Mouse (Mus musculus): ENCODE measurements at regions not wholly inside any gene's neighbourhood (a gene's known extent, or its start where the extent isn't known, plus 50 kb on each side); places are given as distances from the start of the nearest gene placed in this dataset.

DNA sequence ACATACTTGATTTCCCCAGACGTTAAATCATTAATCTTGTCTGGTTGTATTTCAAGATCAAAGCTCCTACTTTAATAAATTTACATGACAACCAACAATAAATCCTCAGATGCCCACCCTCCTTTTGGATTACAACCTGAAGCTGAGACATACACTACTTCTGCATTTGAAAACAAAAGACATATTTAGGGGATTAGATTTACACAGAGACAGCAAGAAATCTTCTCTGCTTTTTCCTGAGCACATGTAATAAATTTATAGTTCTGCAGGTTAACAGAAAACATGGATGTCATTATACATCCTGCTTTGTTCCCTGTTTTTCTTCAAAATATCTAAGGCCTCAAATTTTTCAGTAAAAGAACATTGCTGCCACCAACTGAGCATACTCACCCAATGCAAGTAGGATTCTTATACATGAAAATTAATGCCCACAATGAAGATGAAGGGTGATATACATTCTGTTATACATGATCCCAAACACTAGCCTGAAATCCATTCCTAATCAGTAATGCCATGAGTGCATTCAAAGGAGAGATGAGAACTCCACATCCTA, 166.4 kb upstream of the Fscb start:
- Histone ChIP-seq H3K4me1 (ENCODE audit: insufficient read depth) (no peaks in the 10 kb centered on the region), H3K27ac (ENCODE audit: low read depth, low read length) (no peak overlapping the region; the same call in 1 of the 2 replicates), H3K4me2 (ENCODE audit: low read depth) (no peak overlapping the region), H3K4me3 (ENCODE audit: low read depth, low read length) (no peak overlapping the region), H3K36me3 (ENCODE audit: insufficient read depth) (no peaks in the 10 kb centered on the region), H3K9ac (no peak overlapping the region), H3K27me3 (ENCODE audit: insufficient read depth, low read length) (no peaks in the 10 kb centered on the region), H3K9me3 (ENCODE audit: low read length) (no peaks in the 10 kb centered on the region)
- TF ChIP-seq CTCF (IDR thresholded peaks at IDR 0.05; ENCODE audit: low read depth), result peak; percentile 72
- peak; percentile 82 for DNase-seq
- peak; percentile 63; the same call in 1 of the 2 replicates for ATAC-seq
- 26% methylated on average over 1 of the region's 1 CpGs for WGBS

DNA sequence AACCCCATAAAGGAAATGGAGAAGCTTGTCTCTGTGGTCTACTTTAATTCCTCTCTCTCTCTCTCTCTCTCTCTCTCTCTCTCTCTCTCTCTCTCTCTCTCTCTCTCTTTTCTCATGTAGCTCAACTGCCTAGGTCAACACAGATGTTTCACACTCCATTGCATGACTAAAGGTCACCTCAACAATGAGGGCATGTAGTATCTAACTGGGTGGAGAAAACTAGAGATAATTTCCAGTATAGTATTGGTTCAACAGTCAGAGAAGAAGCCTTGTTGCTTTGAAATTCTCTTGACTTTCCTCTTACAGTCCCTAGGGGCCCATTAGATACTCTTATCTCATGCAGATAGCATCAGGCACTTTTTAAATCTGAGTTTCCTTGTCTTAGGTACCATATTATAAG, 140.4 kb upstream of the Fscb start:
- no peaks in the 10 kb centered on the region for H3K9me3 ChIP-seq (ENCODE audit: low read length)
- no peaks in the 10 kb centered on the region for H3K4me1 ChIP-seq (ENCODE audit: insufficient read depth)
- no peak for DNase-seq
- no peak overlapping the region for H3K4me3 ChIP-seq (ENCODE audit: low read depth, low read length)
- H3K27ac ChIP-seq (ENCODE audit: low read depth, low read length), result no peak overlapping the region
- H3K36me3 ChIP-seq (ENCODE audit: insufficient read depth), result no peaks in the 10 kb centered on the region
- no peaks in the 10 kb centered on the region for H3K27me3 ChIP-seq (ENCODE audit: insufficient read depth, low read length)
- no peak for ATAC-seq
- H3K4me2 ChIP-seq (ENCODE audit: low read depth), result no peak overlapping the region
- no peak for TF ChIP-seq CTCF (IDR thresholded peaks at IDR 0.05; ENCODE audit: low read depth)
- no peak overlapping the region for H3K9ac ChIP-seq
